Mouse (Mus musculus): ENCODE results near the gene Spryd4. TPM values are rescaled to one million over a fixed set of nuclear protein-coding genes. Genes with fewer than 3 reads are reported as not detected.
A peak's percentile ranks its signal among the peaks of the same experiment; 100 is the strongest.

Gene Spryd4
- polyA plus RNA-seq, 1 experiment from 2014 or later, result 25.7 TPM

DNA sequence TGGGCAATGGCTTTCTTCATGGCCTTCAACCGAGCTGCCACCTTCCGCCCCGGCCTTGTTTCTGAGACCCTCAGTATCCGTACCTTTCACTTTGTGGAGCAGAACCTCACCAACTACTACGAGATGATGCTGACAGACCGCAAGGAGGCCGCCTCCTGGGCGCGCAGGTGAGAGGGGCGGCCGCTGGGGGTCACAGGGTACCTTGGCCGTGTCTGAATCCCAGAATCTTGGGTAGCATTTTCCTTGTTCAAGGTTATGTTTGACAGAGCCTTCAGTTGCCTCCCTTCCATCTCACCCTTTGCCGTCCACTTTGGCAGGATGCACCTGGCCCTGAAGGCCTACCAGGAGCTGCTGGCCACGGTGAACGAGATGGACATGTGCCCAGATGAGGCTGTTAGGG lies 32.5 kb upstream of the Spryd4 start:
- no peaks in the 10 kb centered on the region for H3K9me3 ChIP-seq (ENCODE audit: control insufficient read depth, low read length)
- H3K27ac ChIP-seq (ENCODE audit: low read depth, low read length), result no peak overlapping the region
- no peak overlapping the region for H3K4me3 ChIP-seq (ENCODE audit: low read depth, low read length)
- no peaks in the 10 kb centered on the region for H3K4me1 ChIP-seq (ENCODE audit: control insufficient read depth, insufficient read depth, low read length)
- DNase-seq (ENCODE audit: low spot score, missing footprints) (no peak), ATAC-seq (ENCODE audit: low FRiP score) (no peak)
- H3K27me3 ChIP-seq (ENCODE audit: control insufficient read depth, insufficient read depth, low read length), result no peaks in the 10 kb centered on the region
- H3K4me2 ChIP-seq, result no peak overlapping the region
- no peak overlapping the region for H3K9ac ChIP-seq (ENCODE audit: low read length)
- H3K36me3 ChIP-seq (ENCODE audit: control insufficient read depth, insufficient read depth, low read length), result peaks cover 42% of the 10 kb centered on the region
- 95% methylated on average over 15 of the region's 15 CpGs for WGBS

DNA sequence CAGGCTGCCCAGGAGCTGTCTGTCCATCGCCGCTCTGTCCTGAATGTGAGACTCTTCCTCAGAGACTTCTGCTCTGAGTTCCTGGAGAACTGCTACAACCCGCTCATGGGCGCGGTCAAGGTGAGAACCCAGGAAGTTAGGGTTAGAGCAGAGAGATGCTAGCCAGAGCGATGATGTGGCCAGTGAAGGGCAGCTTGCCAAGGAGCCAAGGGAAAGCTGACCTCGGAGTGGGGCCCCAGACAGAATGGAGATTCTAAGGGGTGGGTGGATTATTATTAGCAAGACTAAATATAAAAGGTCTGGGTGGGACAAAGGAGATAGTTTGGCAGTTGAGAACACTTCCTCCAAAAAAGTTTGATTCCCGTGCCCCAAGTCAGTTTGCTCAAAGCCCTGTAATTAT lies 31.6 kb upstream of the Spryd4 start:
- peaks cover 42% of the 10 kb centered on the region for H3K36me3 ChIP-seq (ENCODE audit: control insufficient read depth, insufficient read depth, low read length)

GRCm38 (mm10) chr10:128240131-128240530 lies 28.5 kb upstream of the Spryd4 start:
- Histone ChIP-seq H3K4me3 (ENCODE audit: low read depth, low read length) (no peak overlapping the region), H3K27ac (ENCODE audit: low read depth, low read length) (no peak overlapping the region), H3K36me3 (ENCODE audit: control insufficient read depth, insufficient read depth, low read length) (peaks cover 25% of the 10 kb centered on the region), H3K9ac (ENCODE audit: low read length) (no peak overlapping the region), H3K9me3 (ENCODE audit: control insufficient read depth, low read length) (no peaks in the 10 kb centered on the region), H3K4me1 (ENCODE audit: control insufficient read depth, insufficient read depth, low read length) (no peaks in the 10 kb centered on the region), H3K4me2 (no peak overlapping the region), H3K27me3 (ENCODE audit: control insufficient read depth, insufficient read depth, low read length) (no peaks in the 10 kb centered on the region)
- ATAC-seq (ENCODE audit: low FRiP score) (no peak), DNase-seq (ENCODE audit: low spot score, missing footprints) (no peak)
- 93% methylated on average over 18 of the region's 18 CpGs for WGBS

More for the DNA sequence above, 31.6 kb upstream of the Spryd4 start:
- H3K4me1 ChIP-seq (ENCODE audit: control insufficient read depth, insufficient read depth, low read length), result no peaks in the 10 kb centered on the region
- 97% methylated on average over 8 of the region's 8 CpGs for WGBS
- H3K4me2 ChIP-seq, result no peak overlapping the region
- DNase-seq (ENCODE audit: low spot score, missing footprints) (no peak), ATAC-seq (ENCODE audit: low FRiP score) (no peak)
- no peak overlapping the region for H3K4me3 ChIP-seq (ENCODE audit: low read depth, low read length)
- H3K9me3 ChIP-seq (ENCODE audit: control insufficient read depth, low read length), result no peaks in the 10 kb centered on the region
- H3K27me3 ChIP-seq (ENCODE audit: control insufficient read depth, insufficient read depth, low read length), result no peaks in the 10 kb centered on the region
- H3K27ac ChIP-seq (ENCODE audit: low read depth, low read length), result no peak overlapping the region
- no peak overlapping the region for H3K9ac ChIP-seq (ENCODE audit: low read length)

- Histone ChIP-seq H3K27ac (ENCODE audit: low read depth, low read length) (no peak overlapping the region), H3K27me3 (ENCODE audit: control insufficient read depth, insufficient read depth, low read length) (no peaks in the 10 kb centered on the region), H3K9ac (ENCODE audit: low read length) (no peak overlapping the region), H3K36me3 (ENCODE audit: control insufficient read depth, insufficient read depth, low read length) (peaks cover 20% of the 10 kb centered on the region), H3K4me2 (no peak overlapping the region), H3K4me3 (ENCODE audit: low read depth, low read length) (no peak overlapping the region), H3K9me3 (ENCODE audit: control insufficient read depth, low read length) (no peaks in the 10 kb centered on the region), H3K4me1 (ENCODE audit: control insufficient read depth, insufficient read depth, low read length) (no peaks in the 10 kb centered on the region)
- 97% methylated on average over 4 of the region's 4 CpGs for WGBS
- DNase-seq (ENCODE audit: low spot score, missing footprints) (no peak), ATAC-seq (ENCODE audit: low FRiP score) (no peak)
Measured at GRCm38 (mm10) chr10:128239140-128239539, 27.5 kb upstream of the Spryd4 start.

- Histone ChIP-seq H3K27ac (ENCODE audit: low read depth, low read length) (no peak overlapping the region), H3K4me2 (no peak overlapping the region), H3K36me3 (ENCODE audit: control insufficient read depth, insufficient read depth, low read length) (peaks cover 15% of the 10 kb centered on the region), H3K4me1 (ENCODE audit: control insufficient read depth, insufficient read depth, low read length) (peaks cover under 1% of the 10 kb centered on the region; the same call in 1 of the 2 replicates), H3K9me3 (ENCODE audit: control insufficient read depth, low read length) (no peaks in the 10 kb centered on the region), H3K27me3 (ENCODE audit: control insufficient read depth, insufficient read depth, low read length) (no peaks in the 10 kb centered on the region), H3K4me3 (ENCODE audit: low read depth, low read length) (no peak overlapping the region), H3K9ac (ENCODE audit: low read length) (no peak overlapping the region)
- no peak for DNase-seq (ENCODE audit: low spot score, missing footprints)
- WGBS, result 86% methylated on average over 15 of the region's 15 CpGs
- no peak for ATAC-seq (ENCODE audit: low FRiP score)
Measured at GRCm38 (mm10) chr10:128237807-128238480, 26.3 kb upstream of the Spryd4 start.

DNA sequence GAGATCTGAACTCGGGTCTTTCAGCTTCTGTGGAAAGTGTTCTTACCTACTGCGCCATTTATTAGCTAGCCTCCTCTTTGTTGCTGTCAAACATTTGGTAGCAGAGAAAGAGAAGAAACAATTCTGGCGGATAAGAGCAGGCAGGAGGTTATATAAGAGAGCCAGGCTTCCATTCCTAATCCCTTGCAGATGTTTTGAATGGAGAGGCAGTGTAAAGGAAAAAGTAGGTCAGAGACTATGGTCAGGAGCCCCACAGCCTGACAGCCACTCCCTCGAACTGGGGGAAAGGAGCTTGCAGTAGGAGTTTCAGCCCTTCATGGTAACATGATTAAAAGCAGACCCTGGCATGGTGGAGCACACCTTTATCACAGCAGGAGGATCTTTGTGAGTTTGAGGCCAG lies 24.7 kb upstream of the Spryd4 start:
- no peaks in the 10 kb centered on the region for H3K27me3 ChIP-seq (ENCODE audit: control insufficient read depth, insufficient read depth, low read length)
- H3K36me3 ChIP-seq (ENCODE audit: control insufficient read depth, insufficient read depth, low read length), result peaks cover 9% of the 10 kb centered on the region
- H3K9me3 ChIP-seq (ENCODE audit: control insufficient read depth, low read length), result no peaks in the 10 kb centered on the region
- no peak overlapping the region for H3K4me3 ChIP-seq (ENCODE audit: low read depth, low read length)
- no peak overlapping the region for H3K4me2 ChIP-seq
- H3K27ac ChIP-seq (ENCODE audit: low read depth, low read length), result no peak overlapping the region
- ATAC-seq (ENCODE audit: low FRiP score) (no peak), DNase-seq (ENCODE audit: low spot score, missing footprints) (no peak)
- H3K4me1 ChIP-seq (ENCODE audit: control insufficient read depth, insufficient read depth, low read length), result peaks cover 3% of the 10 kb centered on the region
- H3K9ac ChIP-seq (ENCODE audit: low read length), result no peak overlapping the region
- 54% methylated on average over 4 of the region's 4 CpGs for WGBS

GRCm38 (mm10) chr10:128232420-128232985 lies 20.9 kb upstream of the Spryd4 start:
- under 1% methylated on average over 14 of the region's 14 CpGs for WGBS
- H3K4me2 ChIP-seq, result peak overlapping the region; percentile 43
- no peaks in the 10 kb centered on the region for H3K36me3 ChIP-seq (ENCODE audit: control insufficient read depth, insufficient read depth, low read length)
- H3K9me3 ChIP-seq (ENCODE audit: control insufficient read depth, low read length), result no peaks in the 10 kb centered on the region
- ATAC-seq (ENCODE audit: low FRiP score) (peak; percentile 76), DNase-seq (ENCODE audit: low spot score, missing footprints) (no peak)
- peaks cover 8% of the 10 kb centered on the region for H3K4me1 ChIP-seq (ENCODE audit: control insufficient read depth, insufficient read depth, low read length)
- H3K27ac ChIP-seq (ENCODE audit: low read depth, low read length), result peak overlapping the region; percentile 84
- no peaks in the 10 kb centered on the region for H3K27me3 ChIP-seq (ENCODE audit: control insufficient read depth, insufficient read depth, low read length)
- peak overlapping the region; percentile 72 for H3K9ac ChIP-seq (ENCODE audit: low read length)
- H3K4me3 ChIP-seq (ENCODE audit: low read depth, low read length), result peak overlapping the region; percentile 53

DNA sequence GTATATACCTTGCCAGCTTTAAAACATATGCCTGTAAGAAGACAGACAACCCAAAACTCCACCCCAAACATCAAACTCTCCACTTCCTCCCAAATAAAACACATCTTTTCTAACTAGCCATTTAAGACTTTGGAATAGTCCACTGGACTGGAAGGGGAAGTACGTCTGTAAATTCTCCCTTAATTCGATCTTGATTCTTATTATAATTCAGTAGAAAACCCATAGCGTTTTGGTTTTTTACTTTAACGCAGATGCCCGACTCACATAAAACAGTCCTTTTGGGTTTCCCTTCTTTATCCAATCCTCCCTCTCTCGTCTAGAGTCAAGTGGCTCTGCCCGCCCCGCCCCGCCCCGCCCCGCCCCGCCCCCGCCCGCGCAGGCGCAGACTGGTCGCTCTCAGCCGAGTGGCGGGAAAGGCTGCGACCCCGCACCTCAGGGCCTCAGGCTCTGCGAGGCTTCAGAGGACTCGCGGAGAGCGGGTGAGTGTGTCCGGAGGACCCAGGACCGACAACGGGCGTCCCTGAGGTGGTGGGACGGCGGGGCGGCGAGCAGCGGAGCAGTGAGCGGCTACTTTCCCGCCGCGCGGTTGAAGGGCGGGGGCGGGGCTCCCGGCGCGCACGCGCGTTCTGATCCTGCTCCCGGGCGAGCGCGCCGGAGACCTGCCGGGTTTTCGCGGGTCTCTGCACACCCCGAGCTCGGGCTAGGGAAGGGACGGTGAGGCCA lies 20.3 kb upstream of the Spryd4 start, which contains the start of gene Timeless:
Gene Timeless (plus strand): TSS at position 369 of the 723 bp plus-strand sequence.
- under 1% methylated on average over 57 of the region's 58 CpGs for WGBS
- Histone ChIP-seq H3K9ac (ENCODE audit: low read length) (peak within 1 kb of the TSS; percentile 72), H3K27me3 (ENCODE audit: control insufficient read depth, insufficient read depth, low read length) (no peaks in the 10 kb centered on the region), H3K9me3 (ENCODE audit: control insufficient read depth, low read length) (no peaks in the 10 kb centered on the region), H3K27ac (ENCODE audit: low read depth, low read length) (peak within 1 kb of the TSS; percentile 84), H3K36me3 (ENCODE audit: control insufficient read depth, insufficient read depth, low read length) (no peaks in the 10 kb centered on the region), H3K4me2 (peak within 1 kb of the TSS; percentile 43), H3K4me1 (ENCODE audit: control insufficient read depth, insufficient read depth, low read length) (peaks cover 8% of the 10 kb centered on the region), H3K4me3 (ENCODE audit: low read depth, low read length) (peak within 1 kb of the TSS; percentile 53)
- peak; percentile 92 for ATAC-seq (ENCODE audit: low FRiP score)
- peak; percentile 99 for DNase-seq (ENCODE audit: low spot score, missing footprints)

- Histone ChIP-seq H3K27ac (ENCODE audit: low read depth, low read length) (peak overlapping the region; percentile 84; the same call in 1 of the 2 replicates), H3K4me2 (peak overlapping the region; percentile 43), H3K9me3 (ENCODE audit: control insufficient read depth, low read length) (no peaks in the 10 kb centered on the region), H3K9ac (ENCODE audit: low read length) (peak overlapping the region; percentile 72), H3K36me3 (ENCODE audit: control insufficient read depth, insufficient read depth, low read length) (no peaks in the 10 kb centered on the region), H3K4me1 (ENCODE audit: control insufficient read depth, insufficient read depth, low read length) (peaks cover 8% of the 10 kb centered on the region), H3K4me3 (ENCODE audit: low read depth, low read length) (peak overlapping the region; percentile 53), H3K27me3 (ENCODE audit: control insufficient read depth, insufficient read depth, low read length) (no peaks in the 10 kb centered on the region)
- 23% methylated on average over 5 of the region's 5 CpGs for WGBS
- no peak for ATAC-seq (ENCODE audit: low FRiP score)
- no peak for DNase-seq (ENCODE audit: low spot score, missing footprints)
Measured at GRCm38 (mm10) chr10:128231146-128231545, 19.5 kb upstream of the Spryd4 start.
